Mouse (Mus musculus) lung, adult 2 months (tissue): ENCODE measurements at regions not wholly inside any gene's neighbourhood (a gene's known extent, or its start where the extent isn't known, plus 50 kb on each side); places are given as distances from the start of the nearest gene placed in this dataset.

Experiments
- DNase-seq: peaks from one replicate; pipeline ENCODE4 v3.0.0; 2022
- H3K4me1 ChIP-seq: fragments of 200-500 bp; 2 replicates; pipeline ENCODE4 v1.6.1; 2011; ENCODE audit warnings: low read length; ENCODE audit not compliant: control insufficient read depth, insufficient read depth
- H3K4me3 ChIP-seq: fragments of 200-500 bp; replicated peaks from 2 replicates; pipeline ENCODE3; 2011; ENCODE audit warnings: low read depth, mild to moderate bottlenecking, control low read depth, low read length; ENCODE audit errors: extremely low read depth
- CTCF ChIP-seq: fragments of 200-500 bp; IDR thresholded peaks from 2 replicates; pipeline ENCODE4 v1.5.1; 2011; ENCODE audit warnings: mild to moderate bottlenecking, low read length, control low read depth; ENCODE audit not compliant: insufficient read depth
- POLR2A ChIP-seq: fragments of 200-500 bp; IDR thresholded peaks from 2 replicates; pipeline ENCODE4 v1.6.1; 2011; ENCODE audit warnings: low read depth, mild to moderate bottlenecking, control low read depth, low read length, borderline replicate concordance; ENCODE audit errors: extremely low read depth
- WGBS: fragments of 180-500 bp; shearing (Covaris S2); methylation state at CpG from one replicate; pipeline ENCODE4 v1.1.7; 2018; 5-methylcytosine and 5-hydroxymethylcytosine counted together

DNA sequence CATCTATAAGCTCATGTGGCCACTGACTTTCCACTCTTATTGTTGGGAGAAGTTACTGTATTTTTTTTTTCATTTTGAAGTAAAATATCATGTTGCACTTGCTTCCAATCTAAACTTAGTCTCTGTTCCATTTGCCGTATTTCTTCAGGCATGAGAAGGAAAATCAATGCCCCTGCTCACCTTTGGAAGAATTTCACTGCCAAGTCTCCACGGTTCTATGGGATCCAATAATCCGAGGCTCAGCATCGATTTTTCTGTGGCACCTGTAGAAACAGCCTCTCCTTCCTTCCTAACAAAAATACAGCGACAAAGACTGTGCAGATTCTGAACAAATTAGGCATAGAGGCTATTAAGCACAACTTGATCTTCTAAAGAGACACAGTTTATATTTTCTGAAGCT is 586.7 kb downstream of the Nedd1 start:
- Histone ChIP-seq H3K4me1 (no peaks in the 10 kb centered on the region), H3K4me3 (no peak overlapping the region)
- DNase-seq = no peak
- WGBS = 80% methylated on average over 5 of the region's 5 CpGs
- TF ChIP-seq CTCF (no peak), POLR2A (no peak)

DNA sequence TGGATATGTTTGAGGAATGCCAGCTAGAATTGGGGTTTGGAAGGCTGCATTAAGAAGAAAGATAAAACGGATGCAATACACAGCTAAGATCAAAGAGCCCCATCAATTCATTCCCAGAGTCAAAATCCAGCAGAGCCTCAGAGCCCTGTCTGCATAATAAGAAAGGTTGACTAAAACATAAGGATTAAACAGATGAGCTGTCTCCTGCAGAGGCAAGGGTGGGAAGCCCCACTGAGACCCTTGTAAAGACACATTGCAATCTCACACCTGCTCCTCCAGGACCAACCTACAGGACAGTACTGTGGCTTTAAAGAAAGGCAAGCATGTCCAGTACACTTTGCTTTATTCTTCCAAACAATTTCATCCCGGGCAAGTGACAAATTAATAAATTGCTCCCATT is 609.4 kb downstream of the Nedd1 start:
- TF ChIP-seq CTCF = no peak
- no peak for TF ChIP-seq POLR2A
- H3K4me3 ChIP-seq = no peak overlapping the region
- no peaks in the 10 kb centered on the region for H3K4me1 ChIP-seq
- no peak for DNase-seq
- 27% methylated on average over 2 of the region's 2 CpGs for WGBS

DNA sequence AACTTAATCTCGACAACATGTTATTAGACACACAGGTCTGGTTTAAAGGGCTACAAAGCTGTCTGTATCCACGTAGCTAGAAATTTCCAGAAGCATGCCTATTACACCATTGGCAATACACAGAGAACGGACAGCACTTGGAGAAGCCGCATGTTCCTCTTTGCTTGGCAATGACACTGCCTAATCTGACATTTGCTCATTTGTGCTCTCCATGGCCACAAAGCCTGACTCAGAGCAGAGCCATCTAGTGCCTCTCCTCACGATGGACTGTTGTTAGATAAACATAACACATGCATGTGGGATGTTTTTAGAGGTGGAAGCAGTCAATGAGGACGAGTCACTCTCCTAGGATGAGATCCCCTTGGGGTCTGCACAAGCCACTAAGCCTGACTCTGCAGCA is 615.9 kb downstream of the Nedd1 start:
- no peak for DNase-seq
- Histone ChIP-seq H3K4me1 (no peaks in the 10 kb centered on the region), H3K4me3 (no peak overlapping the region)
- WGBS = 73% methylated on average over 6 of the region's 6 CpGs
- TF ChIP-seq CTCF = no peak
- TF ChIP-seq POLR2A = no peak

DNA sequence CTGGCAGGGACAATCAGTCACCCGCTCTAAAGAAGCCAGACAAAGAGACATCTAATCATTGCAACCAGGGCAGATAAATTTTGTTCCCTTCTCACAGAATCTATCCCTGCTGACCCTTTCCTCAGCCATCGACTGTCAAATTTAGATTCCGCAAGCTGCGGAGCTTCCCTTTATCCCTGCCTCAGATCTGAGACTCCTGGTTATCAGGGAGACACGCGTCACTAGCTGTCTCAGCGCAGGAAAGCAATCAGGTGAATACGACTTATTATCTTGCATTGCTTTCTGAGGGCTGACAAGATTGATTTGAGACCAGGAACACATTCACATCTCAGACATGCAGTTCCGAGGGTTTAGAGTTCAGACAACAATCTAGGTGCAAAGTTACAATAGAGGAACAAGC is 618.3 kb downstream of the Nedd1 start:
- Histone ChIP-seq H3K4me3 (no peak overlapping the region), H3K4me1 (no peaks in the 10 kb centered on the region)
- WGBS = 35% methylated on average over 9 of the region's 9 CpGs
- TF ChIP-seq CTCF = no peak
- no peak for TF ChIP-seq POLR2A
- DNase-seq = no peak

GRCm38 (mm10) chr10:92102755-92103154 is 619.5 kb downstream of the Nedd1 start:
- H3K4me1 ChIP-seq = no peaks in the 10 kb centered on the region
- H3K4me3 ChIP-seq = no peak overlapping the region
- DNase-seq = no peak
- TF ChIP-seq POLR2A (no peak), CTCF (no peak)
- WGBS = 72% methylated on average over 4 of the region's 4 CpGs

DNA sequence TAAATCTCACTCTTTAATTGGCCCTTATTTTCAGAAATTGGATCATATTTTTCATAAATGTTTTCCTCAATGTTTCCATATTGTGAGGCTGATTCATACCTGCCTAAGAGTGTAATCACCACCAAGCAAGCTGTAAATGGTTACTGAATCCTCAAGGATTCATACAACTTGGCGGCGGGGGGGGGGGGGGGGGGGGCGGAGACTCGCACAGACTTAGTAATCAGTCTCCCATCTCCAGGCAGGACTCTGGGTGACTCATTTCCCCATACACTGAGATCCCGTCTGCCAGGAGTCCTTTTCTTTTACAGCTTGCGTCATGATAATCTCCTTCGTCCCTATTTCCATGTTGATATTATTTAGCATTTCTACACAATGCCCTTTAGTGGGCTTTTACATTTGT is 624.7 kb downstream of the Nedd1 start:
- H3K4me3 ChIP-seq = no peak overlapping the region
- 18% methylated on average over 7 of the region's 7 CpGs for whole genome bisulfite sequencing
- no peak for TF ChIP-seq CTCF
- no peak for TF ChIP-seq POLR2A
- H3K4me1 ChIP-seq = no peaks in the 10 kb centered on the region
- DNase-seq = no peak

DNA sequence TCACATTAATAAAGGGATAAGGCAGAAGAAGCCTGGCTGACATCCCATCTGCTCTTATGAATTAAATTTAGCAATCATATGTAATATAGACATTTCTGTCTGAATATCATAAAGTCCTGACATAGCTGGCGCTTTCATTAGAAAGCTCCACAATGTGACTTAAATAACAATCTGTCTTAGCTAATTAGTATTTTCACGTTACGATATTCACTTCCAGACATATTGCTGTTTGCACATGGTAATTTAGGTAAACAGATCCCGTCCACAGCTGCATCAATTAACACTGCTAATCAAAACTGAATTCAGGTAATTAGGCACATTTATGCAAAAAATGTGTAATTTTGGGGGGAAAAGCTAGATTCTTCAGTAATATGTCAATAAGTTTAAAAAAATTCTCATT is 625.1 kb downstream of the Nedd1 start:
- TF ChIP-seq CTCF (no peak), POLR2A (no peak)
- WGBS = 92% methylated on average over 4 of the region's 4 CpGs
- no peak for DNase-seq
- Histone ChIP-seq H3K4me3 (no peak overlapping the region), H3K4me1 (no peaks in the 10 kb centered on the region)

DNA sequence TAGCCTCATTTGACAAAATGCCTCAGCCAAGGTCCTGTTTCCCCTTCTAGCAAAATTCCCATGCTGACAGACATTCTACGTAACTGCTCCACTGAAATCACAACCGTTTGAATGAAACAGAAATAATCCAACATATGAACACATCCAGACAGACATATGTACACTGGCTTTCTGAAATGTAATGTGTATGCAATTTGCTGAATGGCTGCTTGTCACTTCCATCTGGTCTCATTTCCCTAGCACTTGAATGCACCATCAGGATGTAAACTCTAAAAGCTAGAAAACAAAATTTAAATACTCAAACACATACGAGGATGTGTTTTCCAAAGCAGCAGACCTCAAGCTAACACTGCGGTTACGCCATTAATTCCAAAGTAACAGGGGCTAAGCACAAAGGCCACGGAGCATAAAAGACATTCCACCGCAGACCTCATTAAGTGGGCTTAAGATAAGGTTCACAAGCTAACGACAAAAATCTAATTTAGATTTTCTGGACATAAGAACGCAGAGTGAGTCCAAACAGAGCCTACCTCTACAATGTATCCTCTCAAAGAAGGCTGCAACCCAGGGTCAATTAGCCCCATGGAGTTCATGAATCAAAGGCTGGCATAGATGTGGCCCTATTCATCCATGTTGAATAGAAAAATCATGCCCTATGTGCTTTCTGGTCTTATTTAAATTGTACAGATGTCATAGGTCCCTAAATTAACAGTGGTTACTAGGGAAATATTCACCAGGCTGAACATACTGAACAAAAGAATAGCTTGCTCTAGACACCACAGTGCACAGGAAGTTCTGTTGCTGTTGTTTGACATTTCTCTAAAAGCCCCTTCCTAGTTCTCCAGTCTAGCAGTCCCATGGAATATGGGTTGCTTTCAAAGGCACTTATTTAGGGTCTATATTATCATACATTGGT is 630.5 kb downstream of the Nedd1 start:
- no peaks in the 10 kb centered on the region for H3K4me1 ChIP-seq
- no peak for DNase-seq
- H3K4me3 ChIP-seq = no peak overlapping the region
- WGBS = 72% methylated on average over 9 of the region's 9 CpGs
- TF ChIP-seq CTCF (no peak), POLR2A (no peak)

DNA sequence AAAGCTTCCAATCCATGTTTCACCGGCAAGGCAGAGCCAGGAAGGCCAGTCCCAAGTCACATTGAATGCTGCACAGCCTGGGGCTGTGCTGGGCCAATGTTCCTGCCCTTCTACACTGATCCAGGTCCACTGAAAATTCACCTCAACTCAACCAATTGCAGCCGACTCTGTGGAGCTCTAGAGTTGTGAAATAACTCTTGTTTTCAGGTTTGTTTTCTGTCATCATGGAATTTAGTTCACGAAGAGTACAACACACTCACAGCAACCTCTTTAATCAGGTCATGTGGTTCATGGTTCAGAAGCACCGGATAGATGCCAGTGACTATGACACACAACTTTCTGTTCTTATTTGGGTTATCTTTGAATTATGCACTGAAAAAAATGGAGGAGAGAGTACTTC is 640.1 kb downstream of the Nedd1 start:
- WGBS = 72% methylated on average over 4 of the region's 4 CpGs
- H3K4me3 ChIP-seq = no peak overlapping the region
- H3K4me1 ChIP-seq = no peaks in the 10 kb centered on the region
- TF ChIP-seq POLR2A = no peak
- no peak for TF ChIP-seq CTCF
- no peak for DNase-seq

DNA sequence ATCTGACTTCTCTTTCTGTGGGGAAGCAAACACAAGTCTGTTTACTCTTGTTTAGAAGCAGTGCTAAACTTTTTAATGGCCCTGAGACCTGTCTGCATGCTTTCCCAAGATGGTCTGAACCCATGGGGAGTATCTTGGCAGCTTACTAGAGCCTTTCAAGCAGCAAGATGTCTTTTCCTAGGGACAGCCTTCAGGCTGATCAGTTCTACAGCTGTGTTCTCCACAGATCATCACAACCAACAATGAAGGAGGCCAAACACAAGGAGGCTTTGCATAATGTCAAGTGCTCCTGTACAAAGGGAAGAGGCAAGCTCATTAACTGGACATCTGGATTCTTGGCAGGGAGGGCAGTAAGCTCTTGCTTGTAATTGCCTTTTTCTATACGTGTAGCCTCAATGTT is 641.0 kb downstream of the Nedd1 start:
- 44% methylated on average over 1 of the region's 1 CpGs for WGBS
- Histone ChIP-seq H3K4me1 (no peaks in the 10 kb centered on the region), H3K4me3 (no peak overlapping the region)
- no peak for DNase-seq
- TF ChIP-seq POLR2A = no peak
- no peak for TF ChIP-seq CTCF

DNA sequence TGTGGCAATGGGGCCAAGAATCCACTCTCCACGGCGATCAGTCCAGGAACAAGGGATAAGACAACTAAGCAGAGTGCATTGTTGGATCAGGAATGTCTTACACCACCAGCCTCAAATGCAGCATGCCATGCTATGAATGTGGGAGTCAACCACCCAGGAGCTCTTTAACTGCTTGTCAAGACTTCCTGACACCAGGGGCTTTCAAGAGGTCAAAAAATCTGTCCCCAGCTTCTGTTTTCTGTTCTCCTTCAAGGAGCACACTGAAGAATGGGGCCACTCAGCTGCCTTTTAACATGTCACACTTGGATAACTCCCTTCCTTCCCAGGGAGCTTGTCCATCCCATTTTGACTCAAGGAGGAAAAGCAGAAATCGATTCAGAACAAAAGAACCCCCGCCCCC is 642.8 kb downstream of the Nedd1 start:
- 67% methylated on average over 4 of the region's 4 CpGs for WGBS
- DNase-seq = no peak
- TF ChIP-seq POLR2A (no peak), CTCF (no peak)
- Histone ChIP-seq H3K4me3 (no peak overlapping the region), H3K4me1 (no peaks in the 10 kb centered on the region)
